Mouse (Mus musculus) lung, postnatal 4 days (tissue): Measurements from ENCODE around the gene Ehbp1.

Source experiments
- DNase-seq, 2 experiments: peaks; one replicate each; pipeline ENCODE4 v3.0.0; 2021

Ehbp1 gene

DNA sequence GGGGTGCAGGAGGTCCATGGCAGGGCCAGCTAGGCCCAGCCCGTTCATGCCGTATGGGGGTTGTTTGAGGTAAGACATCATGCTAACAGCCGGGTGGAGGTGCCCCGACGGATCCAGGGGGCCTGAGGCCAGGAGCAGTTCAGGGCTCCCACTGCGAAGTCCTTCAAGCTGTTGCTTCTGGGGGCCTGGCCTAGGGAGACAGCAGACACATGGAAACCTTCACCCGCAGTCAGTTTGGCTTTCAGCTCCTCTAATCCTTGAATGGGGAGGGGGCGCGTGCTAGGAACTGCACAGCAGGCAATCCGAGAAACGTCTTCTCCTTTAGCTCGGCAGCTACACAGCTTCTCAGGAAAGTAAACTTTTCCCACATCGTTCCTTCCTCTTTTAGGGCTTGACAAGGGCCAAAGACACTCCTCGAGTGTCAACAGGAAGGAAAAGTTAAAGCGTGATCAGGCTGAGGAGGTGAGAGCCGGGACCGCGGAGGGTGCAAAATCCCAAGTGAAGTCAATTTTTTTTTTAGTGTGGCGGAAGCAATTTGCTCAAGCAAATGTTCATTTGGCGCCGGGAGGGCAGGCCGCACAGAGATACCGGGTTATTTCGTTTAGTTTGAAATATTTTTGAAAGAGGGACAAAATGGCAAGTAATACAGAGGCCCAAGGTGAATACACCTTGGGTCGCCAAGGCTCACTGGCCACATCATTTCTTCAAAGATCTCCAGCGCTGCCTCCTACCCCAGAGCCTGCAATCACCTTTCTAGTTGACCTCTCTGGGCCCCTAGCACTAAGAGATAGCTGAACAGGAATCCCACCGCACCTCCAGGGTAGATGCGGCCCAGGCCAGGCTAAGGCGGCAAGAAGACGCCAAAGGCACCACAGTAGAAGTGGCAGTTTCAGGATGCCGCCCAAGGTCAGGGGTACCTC is 342.4 kb downstream of the Ehbp1 start:
- peak; percentile 8 to 27 for DNase-seq

DNA sequence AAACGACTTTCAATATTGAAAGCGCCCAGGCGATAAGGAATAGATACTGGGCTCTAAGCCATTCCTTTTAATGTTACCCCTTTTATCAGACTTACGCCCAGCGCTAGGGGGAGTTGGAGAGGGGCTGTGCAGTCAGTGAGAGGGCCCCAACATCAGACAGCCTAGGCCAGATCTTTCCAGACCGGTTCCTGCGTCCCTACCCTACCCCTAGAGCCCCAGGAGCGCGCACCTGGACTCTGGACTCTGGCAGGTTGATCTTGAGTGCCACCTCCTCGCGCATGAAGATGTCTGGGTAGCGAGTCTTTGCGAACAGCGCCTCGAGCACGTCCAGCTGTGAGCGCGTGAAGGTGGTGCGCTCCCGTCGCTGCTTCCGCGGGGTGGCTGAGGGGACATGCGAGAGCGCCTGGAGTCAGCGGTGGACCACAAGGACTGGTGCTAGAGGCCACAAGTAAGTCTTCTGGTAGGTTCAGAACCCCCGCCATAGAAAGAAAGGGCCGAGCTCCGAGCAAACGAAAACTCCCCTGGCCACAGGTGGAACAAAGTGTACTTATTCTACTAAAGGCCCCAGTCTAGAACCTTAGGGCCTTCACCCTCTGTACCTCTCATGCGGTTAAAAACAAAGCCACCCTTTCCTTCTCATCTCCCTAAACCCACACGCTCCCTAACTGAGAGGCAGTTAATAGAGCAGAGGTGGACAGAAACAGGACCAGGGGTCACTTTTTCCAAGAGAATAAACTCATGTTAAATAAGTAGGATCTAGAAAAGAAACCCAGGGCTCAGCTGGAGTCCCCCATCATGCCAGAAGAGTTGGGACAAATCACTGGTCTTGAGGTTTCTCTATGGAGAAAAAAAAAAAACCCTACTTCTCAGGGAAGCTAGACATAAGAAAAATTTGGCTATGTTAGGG is 343.7 kb downstream of the Ehbp1 start:
- peak in 1 of 2 experiments; percentile 15 for DNase-seq

DNA sequence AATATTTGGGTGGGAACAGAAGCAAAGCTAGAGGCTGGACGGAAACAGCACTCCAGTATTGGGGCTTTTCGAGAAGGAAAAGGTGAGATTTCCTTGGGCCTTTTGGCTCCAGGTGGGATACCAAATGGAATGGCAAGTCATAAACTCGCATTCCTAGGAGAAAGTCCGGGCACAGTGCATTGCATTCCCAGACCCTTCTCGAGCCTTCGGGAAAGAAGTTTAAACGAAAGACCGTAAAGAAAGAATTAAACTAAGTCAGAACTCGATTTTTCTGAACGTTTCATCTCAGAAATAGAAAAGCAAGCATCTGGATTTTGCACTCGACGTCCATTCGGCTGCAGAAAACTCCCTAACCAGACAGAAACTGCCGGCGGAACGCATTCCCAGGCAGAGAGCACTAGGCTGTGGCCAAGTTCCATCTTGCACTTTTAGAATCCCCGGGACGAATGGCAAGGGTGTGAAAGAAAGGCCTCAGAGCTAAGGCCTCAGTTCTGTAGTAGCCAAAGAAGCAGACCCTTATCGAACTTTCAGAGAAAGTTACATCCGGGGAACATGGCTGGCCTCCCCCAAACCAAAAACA is 344.4 kb downstream of the Ehbp1 start:
- DNase-seq = peak in 1 of 2 experiments; percentile 18

- peak; percentile 14 to 49 for DNase-seq
Measured at GRCm38 (mm10) chr11:21996661-21997560, 345.2 kb downstream of the Ehbp1 start.

DNA sequence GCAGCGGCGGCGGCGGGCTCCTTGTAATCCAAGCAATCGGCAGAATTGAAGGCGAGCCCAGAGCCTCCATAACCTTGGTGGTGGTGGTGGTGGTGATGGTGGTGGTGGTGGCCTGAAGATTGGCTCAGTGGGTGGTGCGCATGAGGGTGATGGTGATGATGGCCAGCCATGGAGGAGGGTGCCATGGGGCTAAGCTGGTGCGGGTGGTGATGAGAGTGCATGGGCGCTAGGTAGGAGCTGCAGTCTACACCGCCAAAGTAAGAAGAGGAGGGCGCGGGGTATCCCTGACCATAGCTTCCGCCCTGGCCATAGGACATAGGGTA is 345.8 kb downstream of the Ehbp1 start:
- DNase-seq = peak in 1 of 2 experiments; percentile 13

- DNase-seq = no peak
Measured at GRCm38 (mm10) chr11:21995534-21996324, 346.4 kb downstream of the Ehbp1 start.

DNA sequence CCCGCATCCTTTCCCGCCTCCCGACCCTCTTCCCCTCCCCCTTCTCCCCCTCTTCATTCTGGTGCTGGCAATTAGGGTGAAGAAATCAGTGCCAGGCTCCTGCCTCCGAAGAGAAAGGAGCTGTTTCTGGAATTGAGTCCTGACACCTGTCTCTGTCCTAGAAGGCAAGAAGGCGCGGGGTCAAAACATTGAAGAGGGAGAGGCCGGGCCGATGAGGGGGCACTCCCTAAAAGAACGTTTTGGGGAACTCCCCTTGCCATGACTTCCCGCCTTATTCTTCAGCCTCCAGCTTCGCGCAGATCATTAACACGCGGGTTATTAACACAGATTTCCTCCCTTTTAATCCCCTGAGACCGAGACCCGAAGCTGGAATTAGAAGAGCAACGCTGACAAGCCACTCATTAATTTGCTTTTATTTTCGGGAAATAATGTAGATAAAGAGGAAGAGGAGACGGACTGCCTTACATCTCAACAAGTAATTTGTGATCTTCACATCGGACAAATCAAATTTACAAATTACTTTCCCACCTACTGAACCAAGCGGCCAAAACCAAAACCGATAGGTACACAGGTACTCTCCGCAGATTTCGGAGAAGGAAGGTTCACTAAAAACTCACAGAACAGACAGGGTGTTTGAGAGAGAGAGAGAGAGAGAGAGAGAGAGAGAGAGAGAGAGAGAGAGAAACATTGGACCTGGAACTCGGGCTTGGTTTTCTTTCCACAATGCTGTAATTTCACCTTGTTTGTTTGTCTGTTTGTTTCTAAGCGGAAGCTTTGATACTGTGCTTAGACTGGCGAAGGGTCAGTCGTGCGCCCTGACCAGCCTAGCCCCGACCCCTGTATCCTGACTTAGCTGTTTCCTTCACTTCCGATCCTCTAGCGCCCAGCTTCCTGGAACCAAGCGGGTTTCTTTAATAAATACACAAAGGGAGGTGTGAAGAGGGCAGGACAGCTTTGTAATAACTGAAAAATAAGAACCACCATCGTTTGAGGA is 347.4 kb downstream of the Ehbp1 start:
- peak in 1 of 2 experiments; percentile 17 for DNase-seq

- peak; percentile 57 to 58 for DNase-seq
Measured at GRCm38 (mm10) chr11:21993597-21994376, 348.3 kb downstream of the Ehbp1 start.

DNA sequence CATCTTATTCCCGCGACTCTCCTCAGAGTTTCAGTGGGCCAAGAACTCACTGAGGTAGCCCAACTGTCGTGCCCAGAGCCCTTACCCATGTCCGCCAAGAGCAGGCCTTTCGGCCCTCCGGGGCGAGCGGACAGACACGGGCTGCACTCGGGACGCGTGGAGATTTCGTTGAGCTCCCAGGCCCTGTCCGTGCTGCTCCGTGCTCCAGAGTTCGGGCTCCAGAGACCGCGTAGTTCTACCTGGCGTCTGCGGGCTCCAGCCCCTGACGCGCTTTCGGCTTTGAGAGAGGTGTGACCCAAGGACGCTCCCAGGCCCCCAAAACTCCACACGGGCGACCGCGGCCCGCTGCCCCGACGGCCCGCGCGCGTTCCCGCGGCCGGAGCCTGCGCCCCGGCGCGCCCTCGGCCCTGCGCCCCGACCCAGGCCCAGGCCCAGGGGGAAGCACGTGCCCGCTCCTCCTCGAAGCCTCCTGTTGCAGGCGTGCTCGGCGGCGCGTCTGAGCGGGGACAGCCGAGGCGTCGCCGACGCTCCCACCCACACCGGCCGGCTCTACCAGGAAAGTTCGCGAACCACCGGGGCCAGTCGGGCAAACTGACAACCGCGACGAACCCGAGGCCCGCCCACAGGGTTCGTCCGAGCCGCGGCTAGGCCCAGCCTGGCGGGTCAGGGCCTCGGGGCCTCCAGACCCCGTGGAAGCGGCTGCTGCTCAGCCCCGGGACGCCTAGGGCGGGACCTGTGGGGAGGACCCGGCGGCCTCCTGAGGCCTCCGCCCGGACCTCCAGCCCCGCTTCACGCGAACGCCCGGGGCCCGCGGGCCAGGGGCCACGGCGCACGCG is 349.1 kb downstream of the Ehbp1 start:
- peak in 1 of 2 experiments; percentile 19 for DNase-seq

DNA sequence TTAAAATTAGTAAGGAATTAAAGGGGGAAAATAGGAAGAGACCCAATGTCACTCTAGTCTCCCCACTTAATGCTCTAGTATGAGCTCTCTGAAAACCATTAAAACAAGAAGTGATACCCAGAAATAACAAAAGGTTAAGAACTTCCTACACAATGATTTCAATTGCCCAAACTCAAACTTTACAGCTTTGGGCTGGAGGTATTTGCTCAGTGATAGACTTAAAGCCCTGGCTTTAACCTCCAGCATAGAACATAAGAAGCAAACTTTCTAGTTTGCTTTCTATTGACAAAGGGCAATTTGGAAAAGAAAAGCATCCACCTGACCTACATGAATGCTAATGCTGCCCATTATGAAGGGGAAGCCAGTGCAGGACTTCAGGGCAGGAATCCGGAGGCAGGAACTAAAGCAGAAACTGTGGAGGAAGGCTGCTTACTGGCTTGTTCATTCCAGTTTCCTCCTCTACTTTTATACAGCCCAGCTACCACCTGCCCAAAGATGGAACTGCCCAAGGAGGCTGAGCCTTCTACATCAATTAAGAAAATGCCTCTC is 353.6 kb downstream of the Ehbp1 start:
- no peak for DNase-seq

- no peak for DNase-seq
Measured at GRCm38 (mm10) chr11:21985118-21985517, 357.0 kb downstream of the Ehbp1 start.

DNA sequence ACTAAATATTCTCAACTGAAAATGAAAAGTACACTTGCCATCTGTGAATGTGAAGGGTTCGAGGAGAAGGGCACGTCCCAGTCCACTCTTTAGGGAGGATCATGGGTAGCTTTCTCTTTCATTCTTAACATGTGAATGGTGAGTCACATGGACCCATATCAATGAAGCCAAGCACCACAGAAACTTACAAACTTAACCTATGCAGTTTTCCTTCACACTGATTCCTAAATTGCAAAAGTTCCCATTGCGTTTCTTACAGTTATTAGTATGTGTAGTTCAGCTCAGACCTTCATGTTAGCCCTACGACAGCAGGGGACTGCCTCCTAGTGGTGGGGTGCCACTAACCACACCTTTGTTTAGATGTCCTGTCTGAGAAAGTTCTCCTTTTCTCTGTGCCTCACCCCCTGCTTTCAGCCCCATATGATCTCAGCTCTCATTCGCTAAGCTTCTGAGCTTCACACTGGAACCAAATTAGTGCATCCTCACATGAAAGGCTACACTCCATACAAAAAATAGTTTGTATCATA is 368.0 kb downstream of the Ehbp1 start:
- no peak for DNase-seq

GRCm38 (mm10) chr11:21973597-21973996 is 368.5 kb downstream of the Ehbp1 start:
- no peak for DNase-seq

- DNase-seq = no peak
Measured at GRCm38 (mm10) chr11:21968922-21969321, 373.2 kb downstream of the Ehbp1 start.
